Mouse (Mus musculus) right cerebral cortex, adult 18-20 months (tissue): ENCODE data around the gene B3gat2.

ENCODE experiments used
- DNase-seq: peaks from one replicate; pipeline ENCODE4 v3.0.0; 2022; ENCODE audit warnings: mixed read lengths

B3gat2 gene

GRCm38 (mm10) chr1:23834819-23835218, 73.3 kb downstream of the B3gat2 start:
- DNase-seq, result no peak

- DNase-seq, result no peak
These were observed 75.1 kb downstream of the B3gat2 start for GRCm38 (mm10) chr1:23836630-23837029.

- no peak for DNase-seq
These were observed 79.4 kb downstream of the B3gat2 start for GRCm38 (mm10) chr1:23840924-23841323.

- no peak for DNase-seq
These were observed 81.1 kb downstream of the B3gat2 start for GRCm38 (mm10) chr1:23842629-23843028.

- no peak for DNase-seq
These were observed 82.2 kb downstream of the B3gat2 start for GRCm38 (mm10) chr1:23843790-23844189.

DNA sequence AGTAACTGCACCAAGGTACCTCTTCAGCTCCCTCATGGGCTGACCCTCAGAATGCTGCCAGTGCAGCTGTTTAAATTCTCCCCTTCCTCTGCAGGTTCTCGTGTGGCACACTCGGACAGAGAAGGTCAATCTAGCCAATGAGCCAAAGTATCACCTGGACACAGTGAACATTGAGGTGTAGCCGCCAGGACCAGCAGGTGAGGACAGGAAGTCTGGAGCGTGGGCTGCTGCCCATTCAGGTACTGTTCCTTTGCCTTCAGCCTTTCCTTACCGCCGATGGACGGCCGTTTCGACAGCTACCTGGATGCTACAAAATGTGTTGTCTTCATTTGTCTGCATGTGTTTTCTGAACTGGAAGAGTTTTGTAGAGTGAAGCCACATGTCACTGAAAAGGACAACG, 83.5 kb downstream of the B3gat2 start:
- no peak for DNase-seq

GRCm38 (mm10) chr1:23846044-23846680, 84.6 kb downstream of the B3gat2 start:
- no peak for DNase-seq

GRCm38 (mm10) chr1:23855623-23856022, 94.1 kb downstream of the B3gat2 start:
- DNase-seq, result no peak

GRCm38 (mm10) chr1:23860944-23861343, 99.4 kb downstream of the B3gat2 start:
- DNase-seq, result no peak

GRCm38 (mm10) chr1:23865566-23865965, 104.0 kb downstream of the B3gat2 start:
- no peak for DNase-seq

- no peak for DNase-seq
These were observed 105.9 kb downstream of the B3gat2 start for GRCm38 (mm10) chr1:23867350-23867862.

DNA sequence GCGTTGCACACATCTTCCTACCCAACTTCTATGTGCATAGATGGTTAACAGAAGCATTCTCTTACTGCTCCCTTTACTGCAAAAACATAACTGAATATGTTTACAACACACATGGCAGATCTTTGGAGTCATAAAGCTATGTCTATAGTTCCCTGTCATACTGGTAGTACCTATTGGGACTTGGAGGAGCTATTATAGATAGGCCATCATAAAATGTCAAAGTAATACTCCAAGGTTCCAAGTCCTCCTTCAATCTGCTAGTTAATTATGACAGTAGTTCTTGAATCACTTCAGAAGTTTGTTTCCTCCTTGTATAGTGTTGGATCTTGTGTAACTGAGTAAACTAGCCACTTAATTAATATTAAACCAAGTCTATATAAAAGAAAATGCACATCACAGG, 110.6 kb downstream of the B3gat2 start:
- no peak for DNase-seq

DNA sequence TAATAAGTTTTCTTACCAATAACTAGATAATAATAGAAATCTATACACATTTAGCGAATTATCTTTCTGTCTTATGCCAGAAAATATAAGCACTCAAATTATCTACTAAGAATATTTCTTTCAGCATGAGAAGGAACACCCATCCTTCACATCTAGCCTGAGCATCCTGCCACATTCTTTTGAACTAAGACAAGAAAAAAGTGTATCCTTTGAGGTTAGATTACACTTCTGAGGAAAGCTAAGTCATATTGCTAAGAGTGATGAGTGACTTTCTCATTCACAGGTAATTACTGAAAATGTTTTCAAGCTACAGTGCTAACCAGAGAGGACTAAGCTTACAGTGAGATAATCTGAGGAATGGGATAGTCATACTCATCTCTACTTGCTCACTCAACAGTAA, 121.1 kb downstream of the B3gat2 start:
- DNase-seq, result no peak

DNA sequence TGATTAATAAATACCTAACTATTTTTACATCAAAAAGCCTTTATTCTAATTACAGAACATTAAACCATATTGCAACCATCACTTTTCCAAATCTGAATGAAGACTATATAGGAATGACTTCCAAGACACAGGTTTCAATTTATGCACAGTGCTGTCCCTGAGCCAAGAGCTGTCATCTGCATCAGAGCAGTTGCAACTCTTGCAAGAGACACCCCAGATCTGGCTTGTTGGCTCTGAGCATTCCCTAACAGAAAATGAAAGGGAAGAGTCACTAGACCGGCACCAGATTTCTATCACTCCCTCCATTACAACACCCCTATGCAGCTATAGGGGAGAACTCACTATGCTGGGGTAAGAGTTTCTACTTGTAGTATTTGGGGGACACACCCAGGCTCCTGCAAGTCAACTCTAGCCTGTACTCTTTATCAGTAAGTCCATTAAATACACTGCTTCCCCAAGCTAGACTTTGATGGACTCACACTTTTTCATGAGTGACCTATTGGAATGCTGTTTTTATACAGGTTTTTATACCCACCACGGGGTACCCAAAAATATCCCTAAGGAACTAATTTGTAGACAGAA, 122.6 kb downstream of the B3gat2 start:
- DNase-seq, result no peak

- DNase-seq, result no peak
These were observed 123.4 kb downstream of the B3gat2 start for GRCm38 (mm10) chr1:23884914-23885313.

DNA sequence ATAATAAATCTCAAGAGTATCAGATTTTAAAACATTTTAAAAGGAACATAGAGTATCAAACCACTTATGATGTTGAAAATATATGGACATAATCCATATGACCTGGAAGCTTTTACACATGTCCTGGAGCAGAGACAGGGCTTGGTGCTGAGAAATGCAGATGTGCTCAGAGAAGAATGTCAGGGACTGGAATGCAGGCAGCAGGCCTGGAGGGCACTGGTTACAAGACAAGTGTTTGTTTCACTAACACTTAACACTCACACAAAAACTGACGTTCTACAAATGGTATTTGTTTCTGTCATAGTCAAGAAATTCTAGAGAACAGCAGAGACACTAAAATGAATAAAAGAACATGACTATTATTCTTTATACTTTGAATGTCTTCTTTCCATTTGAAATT, 130.5 kb downstream of the B3gat2 start:
- DNase-seq, result no peak
